In genomic region chr17:31889446-31890201, GRCm38 (mm10) we compare ENCODE assay signal across 11 mouse cellular contexts. TPM values are rescaled to one million over a fixed set of nuclear protein-coding genes. Genes with fewer than 3 reads are reported as not detected.
DNase-seq lines count a peak whose midpoint lies in the region; ATAC-seq and TF ChIP-seq lines count a peak whose summit lies in the region.
"Had no signal": no experiment of that assay in that cellular context is flagged by ENCODE, and none has a peak within 500 bp of the region (broad histone marks: within the 10 kb centered on the region; RNA-seq: fewer than 3 reads in every experiment).

No protein-coding gene starts in this region.

- no peak overlapping the region for H3K9ac ChIP-seq in midbrain, embryonic 11.5 days (ENCODE audit: low read length)
- no peak overlapping the region for H3K9ac ChIP-seq in midbrain, postnatal 0 days (replicated peaks; ENCODE audit: low read length, poor library complexity, severe bottlenecking)
- peak overlapping the region; percentile 44; the same call in 1 of the 2 replicates for H3K9ac ChIP-seq in kidney, embryonic 16.5 days (replicated peaks; ENCODE audit: low read length)

- no peaks in the 10 kb centered on the region for H3K27me3 ChIP-seq in midbrain, embryonic 11.5 days (ENCODE audit: control insufficient read depth, insufficient read depth, low read length)
- no peaks in the 10 kb centered on the region for H3K27me3 ChIP-seq in midbrain, postnatal 0 days (ENCODE audit: insufficient read depth, low read length)
- H3K27me3 ChIP-seq in kidney, embryonic 16.5 days (ENCODE audit: insufficient read depth, low read length), result no peaks in the 10 kb centered on the region

- 76% methylated on average over 9 of the region's 9 CpGs for WGBS in midbrain, embryonic 11.5 days
- 72% methylated on average over 9 of the region's 9 CpGs for WGBS in midbrain, postnatal 0 days
- 50% methylated on average over 9 of the region's 9 CpGs for WGBS in kidney, embryonic 16.5 days

- no peak overlapping the region for H3K4me3 ChIP-seq in midbrain, embryonic 11.5 days (ENCODE audit: low read depth, low read length)
- H3K4me3 ChIP-seq in midbrain, postnatal 0 days (ENCODE audit: low read depth, low read length), result no peak overlapping the region
- no peak overlapping the region for H3K4me3 ChIP-seq in kidney, embryonic 16.5 days (ENCODE audit: low read length)
- H3K4me3 ChIP-seq: layer of hippocampus, adult 2 months had no signal

- no peaks in the 10 kb centered on the region for H3K9me3 ChIP-seq in midbrain, embryonic 11.5 days (ENCODE audit: control insufficient read depth, low read length)
- H3K9me3 ChIP-seq in midbrain, postnatal 0 days (ENCODE audit: low read length), result no peaks in the 10 kb centered on the region
- H3K9me3 ChIP-seq in kidney, embryonic 16.5 days (ENCODE audit: low read length), result no peaks in the 10 kb centered on the region

- H3K36me3 ChIP-seq in midbrain, embryonic 11.5 days (ENCODE audit: control insufficient read depth, insufficient read depth, low read length), result no peaks in the 10 kb centered on the region
- H3K36me3 ChIP-seq in midbrain, postnatal 0 days (ENCODE audit: insufficient read depth, low read length), result no peaks in the 10 kb centered on the region
- no peaks in the 10 kb centered on the region for H3K36me3 ChIP-seq in kidney, embryonic 16.5 days (ENCODE audit: insufficient read depth, low read length)

- TF ChIP-seq CTCF in midbrain, postnatal 0 days (IDR thresholded peaks at IDR 0.05), result no peak

- no peak for ATAC-seq in midbrain, embryonic 11.5 days (ENCODE audit: low FRiP score)
- ATAC-seq in midbrain, postnatal 0 days (ENCODE audit: low FRiP score), result no peak
- ATAC-seq in kidney, embryonic 16.5 days (ENCODE audit: low FRiP score, low TSS enrichment), result peak; percentile 67

- DNase-seq in adrenal gland, postnatal 14 days, result peak; percentile 5
- DNase-seq in adrenal gland, postnatal 4 days (ENCODE audit: low spot score in 2 of 2), result no peak
- DNase-seq in midbrain, embryonic 11.5 days (ENCODE audit: low spot score, missing footprints), result peak; percentile 77
- no peak for DNase-seq in midbrain, postnatal 0 days (ENCODE audit: low spot score)
- DNase-seq in lung, postnatal 36 days, result peak; percentile 78
- no peak for DNase-seq in embryo, embryonic 10.5 days (ENCODE audit: low spot score)
- no peak for DNase-seq in cerebellum, adult 18-20 months
- DNase-seq: liver; right cerebral cortex, postnatal 14 days had no signal

- no peaks in the 10 kb centered on the region for H3K4me1 ChIP-seq in midbrain, embryonic 11.5 days (ENCODE audit: control insufficient read depth, insufficient read depth, low read length)
- H3K4me1 ChIP-seq in midbrain, postnatal 0 days (ENCODE audit: insufficient read depth, low read length), result 0 out of 2 replicates have a peak, but pooled peaks cover 3% of the 10 kb centered on the region
- peaks cover 51% of the 10 kb centered on the region for H3K4me1 ChIP-seq in kidney, embryonic 16.5 days (ENCODE audit: insufficient read depth, low read length)

- H3K27ac ChIP-seq in midbrain, embryonic 11.5 days (ENCODE audit: low read depth, low read length), result no peak overlapping the region
- no peak overlapping the region for H3K27ac ChIP-seq in midbrain, postnatal 0 days (ENCODE audit: low read depth, low read length)
- peak overlapping the region; percentile 90 for H3K27ac ChIP-seq in kidney, embryonic 16.5 days (ENCODE audit: low read length)
- H3K27ac ChIP-seq: layer of hippocampus, adult 2 months had no signal

- H3K4me2 ChIP-seq in midbrain, embryonic 11.5 days, result no peak overlapping the region
- no peak overlapping the region for H3K4me2 ChIP-seq in midbrain, postnatal 0 days (ENCODE audit: low read depth, low read length, poor library complexity, severe bottlenecking)
- H3K4me2 ChIP-seq in kidney, embryonic 16.5 days (replicated peaks; ENCODE audit: low read depth, low read length), result no peak overlapping the region

RNA-seq across cellular contexts. Expression of gene Sik1, which starts 34.0 kb away (rescaled TPM):
- 47.3 and 100 TPM in 2 replicates for total RNA-seq in adrenal gland, postnatal 14 days (2021)
- total RNA-seq in adrenal gland, postnatal 4 days (2021), result 10 to 100 TPM; 27.1 to 28.0 TPM
- 8.9 and 14.0 TPM in 2 replicates for polyA plus RNA-seq in midbrain, embryonic 11.5 days (2014; fragmentation: Nextera tagmentation; extraction: Ambion mirVana)
- total RNA-seq in midbrain, postnatal 0 days (2014; rRNA removed), result 48.5 and 54.2 TPM in 2 replicates
- 17.6 and 22.3 TPM in 2 replicates for polyA plus RNA-seq in midbrain, postnatal 0 days (2015; fragmentation: Nextera tagmentation; extraction: Ambion mirVana)
- 16.5 and 17.8 TPM in 2 replicates for polyA plus RNA-seq in kidney, embryonic 16.5 days (2015; fragmentation: Nextera tagmentation; extraction: Ambion mirVana)

Comparison
In these comparisons a context has a peak if more than half of its experiments do, and no peak if none do; other contexts are left out.
1. DNase-seq: peak in adrenal gland, postnatal 14 days (single experiment), midbrain, embryonic 11.5 days (single experiment) and lung, postnatal 36 days (single experiment); none in adrenal gland, postnatal 4 days (0 of 2), midbrain, postnatal 0 days (single experiment), embryo, embryonic 10.5 days (single experiment) and cerebellum, adult 18-20 months (0 of 2).